Mouse (Mus musculus) mature B cell (primary cell): ENCODE data around the gene Plk4.
"Not testable (repeated sequence)": the region's sequence is repeated elsewhere in the genome, so short reads cannot be mapped to it uniquely, and the experiment has no call there.

Source experiments
- in situ Hi-C: fragments of 300-500 bp; cut with MboI; formaldehyde crosslinking; loops from 2 replicates; pipeline ENCODE4 v1.14.3; 2019

The Plk4 gene

GRCm38 (mm10) chr3:40799530-40800372, at the start of gene Plk4:
Gene Plk4, plus strand, starts transcription at chr3:40800019.
- in situ Hi-C loops = no loop called here

GRCm38 (mm10) chr3:40760746-40761145, 39.1 kb upstream of the Plk4 start:
- in situ Hi-C loops = no loop called here

GRCm38 (mm10) chr3:40761312-40761711, 38.5 kb upstream of the Plk4 start:
- in situ Hi-C loops = no loop called here

- in situ Hi-C loops = no loop called here
These were observed 6.0 kb upstream of the Plk4 start for GRCm38 (mm10) chr3:40793783-40794182.

DNA sequence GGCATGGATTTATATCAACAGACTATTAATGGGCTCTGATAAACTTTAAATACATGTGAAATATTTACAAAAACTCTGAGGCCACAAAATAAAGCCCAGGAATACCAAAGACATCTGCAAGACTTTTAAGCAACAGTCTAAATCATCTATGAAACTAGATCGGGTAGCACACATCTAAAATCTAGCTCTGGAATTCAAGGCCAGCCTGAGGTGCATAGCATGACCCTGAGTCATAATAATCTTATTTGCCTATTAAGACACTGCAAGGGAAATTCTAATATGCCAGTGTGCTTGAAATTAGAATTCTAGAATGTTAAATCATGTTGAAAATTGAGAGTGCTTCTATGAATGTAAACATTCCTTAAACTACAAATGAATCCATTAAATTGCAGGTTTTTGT, 1.8 kb upstream of the Plk4 start:
- in situ Hi-C loops = no loop called here

GRCm38 (mm10) chr3:40798500-40798899, 1.3 kb upstream of the Plk4 start:
- in situ Hi-C loops = no loop called here

DNA sequence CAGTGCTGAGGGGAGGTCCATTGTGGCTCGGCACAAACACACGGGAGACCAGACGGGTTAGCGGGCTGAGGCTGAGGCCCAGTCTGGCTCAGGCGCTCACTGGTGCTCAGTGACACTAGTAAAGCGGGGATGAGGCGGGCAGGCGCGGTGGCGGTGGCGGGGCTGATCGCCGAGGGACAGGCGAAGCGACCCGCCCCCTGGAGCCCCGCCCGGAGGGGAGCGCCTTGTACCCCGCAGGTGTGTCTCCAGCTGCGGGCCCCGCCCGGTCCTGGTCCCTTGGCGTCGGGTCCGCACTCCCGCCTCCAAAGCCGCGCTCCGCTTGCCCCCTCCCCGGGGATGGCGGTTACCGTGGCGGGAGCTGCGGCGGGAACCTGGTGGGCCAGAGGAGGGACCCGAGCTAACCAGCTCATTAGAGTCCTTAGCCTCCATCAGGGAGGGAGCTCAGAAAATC, 579 bp downstream of the Plk4 start:
- in situ Hi-C loops = no loop called here

DNA sequence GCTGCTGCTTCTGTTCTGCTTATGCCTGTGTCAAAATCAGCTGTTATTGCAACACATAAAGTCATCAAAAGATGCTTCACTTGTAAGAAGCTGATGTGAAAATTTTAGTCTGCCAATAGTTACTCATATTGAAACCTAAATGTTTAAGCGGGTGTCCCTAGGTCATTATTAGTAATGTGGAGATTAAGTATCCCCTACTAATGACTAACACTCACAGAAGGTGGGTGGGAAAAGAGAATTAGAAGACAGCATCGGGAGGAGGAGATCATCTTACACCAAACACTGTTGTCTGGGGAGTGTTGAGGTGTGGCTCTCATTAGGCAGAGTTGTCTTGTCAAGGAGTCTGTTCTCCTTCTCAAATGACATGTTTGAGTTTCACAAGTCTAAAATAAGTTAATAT, 7.1 kb downstream of the Plk4 start:
- in situ Hi-C loops = no loop called here

DNA sequence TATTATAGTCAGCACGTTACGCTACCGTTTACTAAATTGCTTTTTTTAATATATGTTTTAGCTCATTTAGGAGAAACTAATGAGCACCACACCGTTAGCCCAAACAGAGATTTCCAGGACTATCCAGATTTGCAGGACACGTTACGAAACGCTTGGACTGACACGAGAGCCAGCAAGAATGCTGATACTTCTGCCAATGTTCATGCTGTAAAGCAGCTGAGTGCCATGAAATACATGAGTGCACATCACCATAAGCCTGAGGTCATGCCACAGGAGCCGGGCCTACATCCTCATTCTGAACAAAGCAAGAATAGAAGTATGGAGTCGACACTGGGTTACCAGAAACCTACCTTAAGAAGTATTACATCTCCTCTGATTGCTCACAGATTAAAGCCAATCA, 8.9 kb downstream of the Plk4 start:
- in situ Hi-C loops = no loop called here

DNA sequence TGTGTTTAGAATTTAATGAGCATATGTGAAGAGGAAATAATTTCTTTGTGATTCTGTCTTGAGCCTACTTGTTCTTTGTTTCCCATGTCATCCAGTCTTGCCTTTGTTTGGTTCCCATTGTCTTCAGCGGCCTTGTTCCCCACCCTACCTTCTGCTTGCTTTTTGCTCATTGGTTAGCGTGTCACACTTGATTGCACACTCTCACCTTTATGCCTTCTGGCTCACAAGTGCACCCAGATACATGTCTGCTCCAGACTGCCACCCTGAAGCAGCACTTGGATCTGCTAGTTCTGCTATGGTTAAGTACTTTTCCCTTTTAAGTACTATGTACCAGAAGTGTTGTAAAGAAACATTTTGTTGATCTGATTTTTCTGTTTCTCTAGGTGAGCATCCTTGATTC, 10.1 kb downstream of the Plk4 start:
- in situ Hi-C loops = no loop called here

DNA sequence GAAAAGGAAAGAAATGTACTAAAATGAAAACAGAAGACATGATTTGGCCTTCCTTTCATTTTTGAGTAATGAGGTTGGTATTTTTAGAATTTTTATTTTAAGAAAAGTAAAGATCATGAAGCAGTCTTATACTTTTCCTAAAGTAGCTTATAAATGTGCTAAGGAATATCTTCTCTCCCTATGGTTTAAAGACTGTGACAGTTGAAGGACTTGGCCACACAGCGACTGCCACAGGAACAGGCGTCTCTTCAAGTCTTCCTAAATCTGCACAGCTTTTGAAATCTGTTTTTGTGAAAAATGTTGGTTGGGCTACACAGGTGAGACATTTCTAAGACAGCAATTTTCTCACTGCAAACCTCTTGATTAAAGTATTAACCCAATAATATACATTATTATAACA, 13.5 kb downstream of the Plk4 start:
- in situ Hi-C loops = no loop called here

GRCm38 (mm10) chr3:40845521-40845920, 45.7 kb downstream of the Plk4 start:
- in situ Hi-C loops = not testable (repeated sequence)

DNA sequence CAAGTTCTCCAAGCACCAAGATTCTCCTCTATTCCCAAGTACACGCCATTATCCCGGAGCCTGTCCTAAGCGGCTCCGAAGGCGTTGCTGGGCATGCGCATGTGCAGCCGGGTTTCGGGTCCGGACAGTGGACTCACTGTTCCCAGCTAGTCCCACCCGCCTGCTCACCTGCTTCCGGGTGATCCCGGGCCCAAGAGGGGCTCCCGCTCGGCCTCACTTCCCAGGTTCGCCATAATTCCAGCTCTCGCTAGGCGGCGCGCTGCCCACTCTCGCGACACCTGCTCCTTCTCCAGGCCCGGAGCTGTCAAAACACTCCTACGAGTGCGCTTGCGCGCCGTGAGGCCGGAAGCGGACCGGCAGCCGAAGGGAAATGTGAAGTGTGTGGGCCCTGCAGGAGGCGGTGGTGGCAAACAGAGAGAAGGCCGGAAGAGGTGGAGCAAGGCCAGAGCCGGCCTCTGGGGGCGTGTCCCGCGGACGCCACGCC, 46.7 kb downstream of the Plk4 start, which contains the start of gene Mfsd8:
Gene Mfsd8, minus strand, starts transcription at position 414 of the 484 bp plus-strand sequence.
- in situ Hi-C loops = not testable (repeated sequence)

DNA sequence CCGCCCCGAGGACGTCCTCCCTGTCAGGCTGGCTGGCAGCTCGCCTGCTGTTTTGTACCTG, 47.0 kb downstream of the Plk4 start, which contains the start of gene Abhd18:
Gene Abhd18, plus strand, starts transcription at position 14 of the 61 bp plus-strand sequence.
- in situ Hi-C loops = not testable (repeated sequence)

DNA sequence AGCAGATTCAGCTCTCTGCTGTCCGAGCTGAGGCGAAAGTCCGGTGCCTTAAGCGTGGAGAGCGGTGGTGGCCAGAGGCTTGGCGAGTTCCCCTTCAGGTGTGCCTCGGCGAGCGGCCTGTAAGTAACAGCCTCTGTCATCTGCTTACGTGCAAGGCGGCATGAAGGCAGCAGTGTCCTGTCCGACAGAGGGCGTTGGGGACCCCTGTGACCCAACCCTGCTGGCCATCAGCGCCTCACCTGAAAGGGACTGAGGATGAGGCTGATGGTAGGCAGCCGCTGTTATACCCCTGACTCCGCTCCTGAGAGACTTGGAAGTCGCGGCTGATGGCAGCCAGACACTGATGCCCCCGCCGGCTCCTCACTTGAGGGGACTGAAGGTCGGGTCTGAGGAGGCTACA, 47.2 kb downstream of the Plk4 start:
- in situ Hi-C loops = not testable (repeated sequence)

GRCm38 (mm10) chr3:40847936-40848335, 48.1 kb downstream of the Plk4 start:
- in situ Hi-C loops = not testable (repeated sequence)

DNA sequence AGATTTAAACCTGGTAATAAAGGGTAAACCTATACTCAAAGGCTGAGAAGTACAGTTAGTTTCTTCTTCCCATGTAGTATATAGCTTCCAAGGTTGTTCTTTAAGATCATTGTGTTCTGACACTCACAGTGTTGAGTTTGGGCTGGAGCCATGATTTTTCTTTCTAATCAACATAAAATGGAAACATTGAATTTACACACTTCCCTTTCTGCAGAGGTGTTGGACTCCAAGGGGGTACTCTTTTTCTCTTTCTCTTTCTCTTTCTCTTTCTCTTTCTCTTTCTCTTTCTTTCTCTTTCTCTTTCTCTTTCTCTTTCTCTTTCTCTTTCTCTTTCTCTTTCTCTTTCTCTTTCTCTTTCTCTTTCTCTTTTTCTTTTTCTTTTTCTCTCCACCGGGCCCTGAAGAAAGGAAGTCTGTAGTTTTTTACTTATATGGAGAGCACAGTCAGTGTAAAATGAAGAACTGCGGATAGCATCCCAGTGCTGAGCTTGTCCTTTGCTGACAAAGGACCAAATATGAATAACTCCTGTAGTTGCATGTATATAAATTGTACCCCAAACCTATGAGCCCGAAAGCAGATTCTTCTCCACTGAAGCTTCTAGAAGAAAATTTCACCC, 53.4 kb downstream of the Plk4 start:
- in situ Hi-C loops = not testable (repeated sequence)
